Mouse (Mus musculus): ENCODE data around the gene Dtd2. TPM values are rescaled to one million over a fixed set of nuclear protein-coding genes. Genes with fewer than 3 reads are reported as not detected.
A peak's percentile ranks its signal among the peaks of the same experiment; 100 is the strongest.

Dtd2 gene
- polyA plus RNA-seq, 1 experiment: 8.9 TPM

GRCm38 (mm10) chr12:51988536-51988935, 17.8 kb downstream of the Dtd2 start:
- H3K27ac ChIP-seq (ENCODE audit: insufficient read depth, low read depth, low read length): peak overlapping the region; percentile 65
- peaks cover 22% of the 10 kb centered on the region for H3K4me1 ChIP-seq (ENCODE audit: control insufficient read depth, insufficient read depth, low read length)
- no peak overlapping the region for H3K4me3 ChIP-seq (ENCODE audit: insufficient read depth, low read length)
- TF ChIP-seq CTCF (IDR thresholded peaks at IDR 0.05; ENCODE audit: low read depth, low read length): no peak
- TF ChIP-seq POLR2A (IDR thresholded peaks at IDR 0.05; ENCODE audit: borderline replicate concordance, low read depth, low read length): no peak

GRCm38 (mm10) chr12:51985826-51986225, 20.5 kb downstream of the Dtd2 start:
- TF ChIP-seq CTCF (IDR thresholded peaks at IDR 0.05; ENCODE audit: low read depth, low read length) (no peak), POLR2A (IDR thresholded peaks at IDR 0.05; ENCODE audit: borderline replicate concordance, low read depth, low read length) (no peak)
- peaks cover 26% of the 10 kb centered on the region for H3K4me1 ChIP-seq (ENCODE audit: control insufficient read depth, insufficient read depth, low read length)
- no peak overlapping the region for H3K27ac ChIP-seq (ENCODE audit: insufficient read depth, low read depth, low read length)
- no peak overlapping the region for H3K4me3 ChIP-seq (ENCODE audit: insufficient read depth, low read length)

- no peak overlapping the region for H3K4me3 ChIP-seq (ENCODE audit: insufficient read depth, low read length)
- TF ChIP-seq POLR2A (IDR thresholded peaks at IDR 0.05; ENCODE audit: borderline replicate concordance, low read depth, low read length) (no peak), CTCF (IDR thresholded peaks at IDR 0.05; ENCODE audit: low read depth, low read length) (no peak)
- peaks cover 26% of the 10 kb centered on the region for H3K4me1 ChIP-seq (ENCODE audit: control insufficient read depth, insufficient read depth, low read length)
- H3K27ac ChIP-seq (ENCODE audit: insufficient read depth, low read depth, low read length): no peak overlapping the region
Measured at GRCm38 (mm10) chr12:51985163-51985748, 21.0 kb downstream of the Dtd2 start.

GRCm38 (mm10) chr12:51983625-51984024, 22.7 kb downstream of the Dtd2 start:
- H3K4me3 ChIP-seq (ENCODE audit: insufficient read depth, low read length): no peak overlapping the region
- no peak overlapping the region for H3K27ac ChIP-seq (ENCODE audit: insufficient read depth, low read depth, low read length)
- TF ChIP-seq CTCF (IDR thresholded peaks at IDR 0.05; ENCODE audit: low read depth, low read length) (no peak), POLR2A (IDR thresholded peaks at IDR 0.05; ENCODE audit: borderline replicate concordance, low read depth, low read length) (no peak)
- H3K4me1 ChIP-seq (ENCODE audit: control insufficient read depth, insufficient read depth, low read length): peaks cover 21% of the 10 kb centered on the region

GRCm38 (mm10) chr12:51976531-51976930, 29.8 kb downstream of the Dtd2 start:
- no peak overlapping the region for H3K4me3 ChIP-seq (ENCODE audit: insufficient read depth, low read length)
- TF ChIP-seq POLR2A (IDR thresholded peaks at IDR 0.05; ENCODE audit: borderline replicate concordance, low read depth, low read length) (no peak), CTCF (IDR thresholded peaks at IDR 0.05; ENCODE audit: low read depth, low read length) (no peak)

GRCm38 (mm10) chr12:51974381-51974780, 31.9 kb downstream of the Dtd2 start:
- TF ChIP-seq POLR2A (IDR thresholded peaks at IDR 0.05; ENCODE audit: borderline replicate concordance, low read depth, low read length): no peak
- no peak for TF ChIP-seq CTCF (IDR thresholded peaks at IDR 0.05; ENCODE audit: low read depth, low read length)
- Histone ChIP-seq H3K27ac (ENCODE audit: insufficient read depth, low read depth, low read length) (no peak overlapping the region), H3K4me1 (ENCODE audit: control insufficient read depth, insufficient read depth, low read length) (peaks cover 27% of the 10 kb centered on the region), H3K4me3 (ENCODE audit: insufficient read depth, low read length) (no peak overlapping the region)

More at GRCm38 (mm10) chr12:51976531-51976930, 29.8 kb downstream of the Dtd2 start:
- H3K27ac ChIP-seq (ENCODE audit: insufficient read depth, low read depth, low read length): no peak overlapping the region
- peaks cover 21% of the 10 kb centered on the region for H3K4me1 ChIP-seq (ENCODE audit: control insufficient read depth, insufficient read depth, low read length)

- H3K4me1 ChIP-seq (ENCODE audit: control insufficient read depth, insufficient read depth, low read length): peaks cover 30% of the 10 kb centered on the region
- TF ChIP-seq POLR2A (IDR thresholded peaks at IDR 0.05; ENCODE audit: borderline replicate concordance, low read depth, low read length) (no peak), CTCF (IDR thresholded peaks at IDR 0.05; ENCODE audit: low read depth, low read length) (peak; percentile 39; the same call in 1 of the 2 replicates)
- H3K4me3 ChIP-seq (ENCODE audit: insufficient read depth, low read length): no peak overlapping the region
- no peak overlapping the region for H3K27ac ChIP-seq (ENCODE audit: insufficient read depth, low read depth, low read length)
Measured at GRCm38 (mm10) chr12:51972269-51973065, 33.8 kb downstream of the Dtd2 start.

- Histone ChIP-seq H3K4me3 (ENCODE audit: insufficient read depth, low read length) (peak within 1 kb of the TSS; percentile 83), H3K27ac (ENCODE audit: insufficient read depth, low read depth, low read length) (peak within 1 kb of the TSS; percentile 78), H3K4me1 (ENCODE audit: control insufficient read depth, insufficient read depth, low read length) (peaks cover 26% of the 10 kb centered on the region)
- TF ChIP-seq POLR2A (IDR thresholded peaks at IDR 0.05; ENCODE audit: borderline replicate concordance, low read depth, low read length) (no peak), CTCF (IDR thresholded peaks at IDR 0.05; ENCODE audit: low read depth, low read length) (no peak)
Measured at GRCm38 (mm10) chr12:51971070-51971664, 35.1 kb downstream of the Dtd2 start, which contains the start of gene Heatr5a. TSS of gene Heatr5a (minus strand) at chr12:51971321.

- TF ChIP-seq CTCF (IDR thresholded peaks at IDR 0.05; ENCODE audit: low read depth, low read length) (no peak), POLR2A (IDR thresholded peaks at IDR 0.05; ENCODE audit: borderline replicate concordance, low read depth, low read length) (no peak)
- Histone ChIP-seq H3K27ac (ENCODE audit: insufficient read depth, low read depth, low read length) (peak overlapping the region; percentile 68), H3K4me3 (ENCODE audit: insufficient read depth, low read length) (peak overlapping the region; percentile 83), H3K4me1 (ENCODE audit: control insufficient read depth, insufficient read depth, low read length) (peaks cover 22% of the 10 kb centered on the region)
Measured at GRCm38 (mm10) chr12:51970352-51971069, 35.8 kb downstream of the Dtd2 start.
